Mouse (Mus musculus) kidney, embryonic 14.5 days (tissue): Measurements from ENCODE around the gene Gm28308. TPM values are rescaled to one million over a fixed set of nuclear protein-coding genes. Genes with fewer than 3 reads are reported as not detected.

ENCODE experiments used
- ATAC-seq: fragments of 200-750 bp; cut with Nextera tagmentation; 2 replicates; pipeline ENCODE4 v1.8.0; 2017; ENCODE audit warnings: moderate number of reproducible peaks, mild to moderate bottlenecking, moderate TSS enrichment, moderate library complexity; ENCODE audit not compliant: low FRiP score, low TSS enrichment
- H3K27ac ChIP-seq: fragments of 300-500 bp; sonication (generic); 2 replicates; pipeline ENCODE4 v1.5.1; 2014; ENCODE audit warnings: low read depth, mild to moderate bottlenecking, low read length, moderate library complexity, mixed read lengths
- H3K27me3 ChIP-seq: fragments of 300-500 bp; sonication (generic); 2 replicates; pipeline ENCODE4 v1.6.1; 2014; ENCODE audit warnings: mild to moderate bottlenecking, low read length; ENCODE audit not compliant: control insufficient read depth, insufficient read depth
- H3K36me3 ChIP-seq: fragments of 300-500 bp; sonication (generic); 2 replicates; pipeline ENCODE4 v1.6.1; 2014; ENCODE audit warnings: low read length, mixed read lengths; ENCODE audit not compliant: control insufficient read depth, insufficient read depth
- H3K4me1 ChIP-seq: fragments of 300-500 bp; sonication (generic); 2 replicates; pipeline ENCODE4 v1.6.1; 2014; ENCODE audit warnings: low read length, mixed read lengths; ENCODE audit not compliant: control insufficient read depth, insufficient read depth
- H3K4me2 ChIP-seq: fragments of 300-500 bp; sonication (generic); replicated peaks from 2 replicates; pipeline ENCODE4 v1.6.1; 2014; ENCODE audit warnings: low read depth, mild to moderate bottlenecking, low read length
- H3K4me3 ChIP-seq: fragments of 300-500 bp; sonication (generic); 2 replicates; pipeline ENCODE4 v1.5.1; 2014; ENCODE audit warnings: mild to moderate bottlenecking, low read length
- H3K9ac ChIP-seq: fragments of 300-500 bp; sonication (generic); 2 replicates; pipeline ENCODE4 v1.6.1; 2014; ENCODE audit warnings: low read depth, mild to moderate bottlenecking, low read length, moderate library complexity
- H3K9me3 ChIP-seq: fragments of 300-500 bp; sonication (generic); 2 replicates; pipeline ENCODE4 v1.6.1; 2016; ENCODE audit warnings: low read length; ENCODE audit not compliant: control insufficient read depth
- WGBS: fragments of 180-500 bp; shearing (Covaris S2); extraction: QIAGEN DNeasy Blood & Tissue Kit; methylation state at CpG from one replicate; pipeline ENCODE4 v1.1.7; 2014; 5-methylcytosine and 5-hydroxymethylcytosine counted together
- polyA plus RNA-seq: library from polyadenylated mRNA; unstranded; fragments of >200 nt; fragmentation: Nextera tagmentation; extraction: Ambion mirVana; gene quantifications from 2 replicates; pipeline ENCODE4 v1.2.1, GENCODE M21; 2014

Gene Gm28308
- polyA plus RNA-seq, 1 experiment from 2014 or later, result not detected

DNA sequence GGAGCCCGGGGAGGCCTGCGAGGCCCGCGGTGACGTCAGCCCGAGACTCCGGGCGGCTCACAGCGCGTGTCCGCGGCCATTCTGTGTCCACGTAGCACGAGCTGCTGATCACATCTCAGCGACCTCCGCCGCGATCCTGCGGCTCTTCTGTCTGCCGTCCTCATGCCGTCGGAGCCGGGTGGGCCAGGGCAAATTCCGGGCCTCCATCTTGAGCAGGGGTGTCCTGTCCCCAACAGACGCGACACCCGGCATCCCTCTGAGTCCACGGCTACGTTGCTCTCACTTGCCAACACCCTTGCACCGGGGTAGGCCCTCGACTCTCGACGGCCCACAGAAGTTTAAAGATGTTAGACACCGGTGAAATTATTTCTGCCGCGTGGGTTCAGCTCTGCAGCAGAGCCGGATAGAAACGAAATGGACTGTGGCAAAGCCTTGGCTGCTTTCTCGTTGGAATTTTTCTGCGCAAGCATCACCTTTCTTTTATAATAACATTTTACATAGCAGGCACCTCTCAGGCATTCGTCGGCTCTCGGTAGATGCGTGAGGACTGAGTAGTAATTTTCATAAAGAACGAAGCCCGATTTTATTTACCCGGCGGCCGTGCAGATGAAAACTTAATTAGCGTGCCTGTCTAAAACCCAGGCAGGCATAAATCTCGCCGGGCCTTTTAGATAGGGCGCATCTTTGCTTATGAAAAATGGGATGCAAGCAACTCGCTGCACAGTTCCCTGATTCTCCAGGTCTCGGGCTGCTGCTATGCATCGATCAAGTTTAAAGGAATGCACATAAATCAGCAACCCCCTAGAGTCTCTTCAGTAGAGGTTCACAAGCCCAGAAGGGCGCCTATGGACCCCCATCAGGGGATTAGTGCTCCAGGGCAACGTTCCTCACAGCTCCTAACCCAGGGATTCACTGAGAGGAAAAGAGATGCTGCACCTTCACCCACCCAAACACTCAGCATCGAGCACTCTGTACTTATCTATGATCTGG, 40.7 kb upstream of the Gm28308 start:
- H3K4me3 ChIP-seq, result peak overlapping the region; percentile 33
- under 1% methylated on average over 59 of the region's 59 CpGs for WGBS
- peaks cover 61% of the 10 kb centered on the region for H3K27me3 ChIP-seq
- H3K27ac ChIP-seq, result no peak overlapping the region
- H3K9me3 ChIP-seq, result no peaks in the 10 kb centered on the region
- H3K4me1 ChIP-seq, result peaks cover 26% of the 10 kb centered on the region
- peak overlapping the region; percentile 41 for H3K4me2 ChIP-seq
- H3K9ac ChIP-seq, result no peak overlapping the region
- 0 out of 2 replicates have a peak, but pooled peaks have one; percentile 9 for ATAC-seq
- H3K36me3 ChIP-seq, result no peaks in the 10 kb centered on the region

DNA sequence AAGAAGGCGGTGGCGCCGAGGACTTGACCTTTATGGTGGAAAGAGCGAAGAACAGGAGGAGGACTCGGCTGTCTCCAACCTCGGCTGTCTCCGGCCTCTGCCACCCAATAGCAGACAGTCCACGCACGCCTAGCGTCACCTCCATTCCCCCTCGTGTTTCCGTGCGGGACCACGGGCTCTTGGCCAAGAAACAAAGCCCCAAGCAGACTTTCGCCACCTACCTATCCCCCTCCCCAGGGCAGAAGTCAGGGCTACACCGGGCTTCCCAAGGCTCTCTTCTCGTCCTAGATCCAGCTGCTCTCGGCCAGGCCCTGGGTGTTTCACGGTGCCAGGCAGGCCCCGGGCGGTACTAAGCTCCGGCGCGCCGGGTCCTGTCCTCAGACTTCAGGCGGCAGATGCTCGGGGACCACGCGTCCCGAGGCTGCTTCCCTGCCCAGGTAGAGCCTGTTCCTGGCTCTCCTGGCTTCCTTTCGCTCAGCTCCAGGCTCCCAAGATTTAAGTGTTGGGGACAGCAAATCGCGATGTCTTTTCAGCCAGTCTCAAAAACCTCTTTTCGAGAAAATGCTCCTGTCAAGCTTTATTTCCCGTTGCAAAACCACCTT, 39.7 kb upstream of the Gm28308 start:
- H3K4me2 ChIP-seq, result peak overlapping the region; percentile 41
- 6% methylated on average over 35 of the region's 35 CpGs for WGBS
- ATAC-seq, result peak; percentile 11; the same call in 1 of the 2 replicates
- H3K9me3 ChIP-seq, result no peaks in the 10 kb centered on the region
- peak overlapping the region; percentile 33 for H3K4me3 ChIP-seq
- H3K27me3 ChIP-seq, result peaks cover 51% of the 10 kb centered on the region
- no peak overlapping the region for H3K27ac ChIP-seq
- peak overlapping the region; percentile 28; the same call in 1 of the 2 replicates for H3K9ac ChIP-seq
- H3K36me3 ChIP-seq, result no peaks in the 10 kb centered on the region
- H3K4me1 ChIP-seq, result peaks cover 32% of the 10 kb centered on the region

- H3K4me1 ChIP-seq, result peaks cover 32% of the 10 kb centered on the region
- WGBS, result 28% methylated on average over 24 of the region's 24 CpGs
- no peaks in the 10 kb centered on the region for H3K9me3 ChIP-seq
- H3K4me2 ChIP-seq, result peak overlapping the region; percentile 41; the same call in 1 of the 2 replicates
- H3K27me3 ChIP-seq, result peaks cover 47% of the 10 kb centered on the region
- 0 out of 2 replicates have a peak overlapping the region, but pooled peaks have one; percentile 28 for H3K9ac ChIP-seq
- no peak overlapping the region for H3K27ac ChIP-seq
- ATAC-seq, result no peak
- H3K36me3 ChIP-seq, result no peaks in the 10 kb centered on the region
- H3K4me3 ChIP-seq, result peak overlapping the region; percentile 33
Measured at GRCm38 (mm10) chr6:52252016-52252774, 39.1 kb upstream of the Gm28308 start.

DNA sequence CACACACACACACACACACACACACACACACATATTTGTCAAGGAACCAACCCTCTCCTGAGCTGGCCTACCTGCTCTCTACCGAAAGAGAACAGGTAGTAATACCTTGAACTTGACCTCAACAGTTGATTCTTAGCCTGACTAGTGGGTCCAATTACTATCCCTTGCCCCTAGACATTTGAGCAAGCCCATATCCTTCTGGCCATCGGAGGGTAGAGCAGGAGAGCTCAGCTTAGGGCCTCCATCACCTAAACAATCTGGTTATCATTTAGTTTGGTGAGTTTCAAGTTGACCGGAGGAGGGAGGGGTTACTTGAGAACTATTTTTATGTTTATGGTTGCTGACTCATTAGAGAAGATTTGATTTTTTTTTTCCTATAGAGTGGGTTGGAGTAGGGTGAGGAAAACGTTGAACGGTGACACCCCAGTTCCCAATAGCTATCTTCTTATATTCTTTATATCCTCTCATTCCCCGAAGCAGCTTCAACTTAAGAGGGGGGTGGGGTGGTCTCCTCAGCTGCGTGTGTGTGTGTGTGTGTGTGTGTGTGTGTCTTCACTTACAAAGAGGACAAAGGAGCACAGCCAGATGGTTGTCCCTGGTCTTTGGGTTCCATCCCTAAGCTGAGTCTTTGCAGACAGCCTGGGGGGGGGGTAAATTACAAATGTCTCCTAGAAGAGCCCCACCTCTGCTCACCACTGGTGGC, 38.2 kb upstream of the Gm28308 start:
- Histone ChIP-seq H3K9me3 (no peaks in the 10 kb centered on the region), H3K9ac (no peak overlapping the region), H3K27ac (no peak overlapping the region), H3K4me3 (no peak overlapping the region), H3K4me2 (no peak overlapping the region), H3K4me1 (peaks cover 32% of the 10 kb centered on the region), H3K36me3 (no peaks in the 10 kb centered on the region), H3K27me3 (peaks cover 43% of the 10 kb centered on the region)
- WGBS, result 31% methylated on average over 7 of the region's 7 CpGs
- ATAC-seq, result no peak

GRCm38 (mm10) chr6:52249826-52250225, 36.7 kb upstream of the Gm28308 start:
- Histone ChIP-seq H3K27ac (no peak overlapping the region; the same call in 1 of the 2 replicates), H3K27me3 (peaks cover 30% of the 10 kb centered on the region), H3K9ac (peak overlapping the region; percentile 75; the same call in 1 of the 2 replicates), H3K9me3 (no peaks in the 10 kb centered on the region), H3K36me3 (no peaks in the 10 kb centered on the region), H3K4me1 (peaks cover 32% of the 10 kb centered on the region), H3K4me3 (peak overlapping the region; percentile 75), H3K4me2 (peak overlapping the region; percentile 83)
- 26% methylated on average over 4 of the region's 4 CpGs for whole genome bisulfite sequencing
- no peak for ATAC-seq

GRCm38 (mm10) chr6:52249415-52249738, 36.2 kb upstream of the Gm28308 start:
- Histone ChIP-seq H3K4me2 (peak overlapping the region; percentile 83), H3K4me3 (peak overlapping the region; percentile 75), H3K27ac (peak overlapping the region; percentile 88), H3K9me3 (no peaks in the 10 kb centered on the region), H3K27me3 (peaks cover 29% of the 10 kb centered on the region), H3K36me3 (no peaks in the 10 kb centered on the region), H3K9ac (peak overlapping the region; percentile 75), H3K4me1 (peaks cover 32% of the 10 kb centered on the region)
- 6% methylated on average over 16 of the region's 16 CpGs for WGBS
- ATAC-seq, result no peak

GRCm38 (mm10) chr6:52248638-52249414, 35.7 kb upstream of the Gm28308 start:
- Histone ChIP-seq H3K4me1 (peaks cover 32% of the 10 kb centered on the region), H3K36me3 (no peaks in the 10 kb centered on the region), H3K4me2 (peak overlapping the region; percentile 83), H3K9me3 (no peaks in the 10 kb centered on the region), H3K9ac (peak overlapping the region; percentile 75), H3K4me3 (peak overlapping the region; percentile 75), H3K27ac (peak overlapping the region; percentile 88), H3K27me3 (peaks cover 29% of the 10 kb centered on the region)
- ATAC-seq, result no peak
- WGBS, result 3% methylated on average over 27 of the region's 27 CpGs
